Mouse (Mus musculus): ENCODE measurements at regions not wholly inside any gene's neighbourhood (a gene's known extent, or its start where the extent isn't known, plus 50 kb on each side); places are given as distances from the start of the nearest gene placed in this dataset.

GRCm38 (mm10) chr11:12858274-12858884 is 393.6 kb upstream of the Cobl start:
- ATAC-seq (replicated peaks; ENCODE audit: low FRiP score, low read depth) = no peak
- Histone ChIP-seq H3K9me3 (replicated peaks; ENCODE audit: low read length) (no peaks in the 10 kb centered on the region), H3K4me2 (ENCODE audit: low read length) (no peak overlapping the region), H3K27me3 (ENCODE audit: insufficient read depth, low read length) (no peaks in the 10 kb centered on the region), H3K9ac (ENCODE audit: low read depth, low read length) (no peak overlapping the region), H3K4me1 (replicated peaks; ENCODE audit: insufficient read depth, low read length) (no peaks in the 10 kb centered on the region), H3K4me3 (replicated peaks; ENCODE audit: low read depth, low read length) (no peak overlapping the region), H3K36me3 (ENCODE audit: insufficient read depth, low read length) (no peaks in the 10 kb centered on the region), H3K27ac (no peak overlapping the region)
- TF ChIP-seq CTCF (IDR thresholded peaks at IDR 0.05; ENCODE audit: low read depth) = no peak
- 80% methylated on average over 2 of the region's 2 CpGs for WGBS
- no peak for DNase-seq (ENCODE audit: low spot score)

DNA sequence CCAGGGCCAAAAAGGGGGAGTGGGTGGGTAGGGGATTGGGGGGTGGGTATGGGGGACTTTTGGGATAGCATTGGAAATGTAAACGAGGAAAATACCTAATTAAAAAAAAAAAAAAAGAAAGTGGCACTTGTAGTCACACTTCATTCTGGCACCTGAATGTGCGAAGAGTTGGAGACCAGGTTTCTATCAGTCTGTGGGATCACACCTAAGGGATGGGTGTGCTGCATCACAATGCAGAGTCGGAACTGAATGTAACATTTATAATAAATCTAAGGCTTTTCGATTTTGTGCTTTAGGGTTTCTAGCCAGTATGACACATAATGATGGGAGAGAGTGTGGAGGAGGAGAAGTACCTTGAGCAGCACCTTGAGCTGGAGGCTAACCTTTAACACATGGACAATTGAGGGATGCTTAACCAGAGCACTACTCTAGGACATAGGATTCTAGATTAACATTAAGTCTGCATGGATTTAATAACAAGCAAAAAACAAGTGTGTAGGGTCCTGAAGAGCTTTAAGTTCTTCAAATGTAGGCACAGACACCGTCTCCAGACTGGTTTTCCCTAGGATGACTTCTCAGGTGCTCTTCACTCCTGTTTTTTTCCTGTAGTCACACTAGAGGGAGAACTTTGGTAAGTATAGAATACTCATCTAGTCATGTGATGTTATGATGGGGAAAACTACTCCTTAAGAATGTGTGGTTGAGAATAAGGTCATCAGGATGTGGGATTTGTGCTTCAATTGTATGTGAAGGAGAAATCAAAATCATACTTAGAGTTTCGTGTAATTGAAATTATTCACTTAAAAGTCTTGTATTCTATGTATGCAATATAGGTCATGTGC is 392.8 kb upstream of the Cobl start:
- no peaks in the 10 kb centered on the region for H3K27me3 ChIP-seq (ENCODE audit: insufficient read depth, low read length)
- peak; percentile 7; the same call in 1 of the 2 replicates for TF ChIP-seq CTCF (IDR thresholded peaks at IDR 0.05; ENCODE audit: low read depth)
- DNase-seq (ENCODE audit: low spot score) (no peak), ATAC-seq (replicated peaks; ENCODE audit: low FRiP score, low read depth) (no peak)
- no peak overlapping the region for H3K9ac ChIP-seq (ENCODE audit: low read depth, low read length)
- H3K9me3 ChIP-seq (replicated peaks; ENCODE audit: low read length) = no peaks in the 10 kb centered on the region
- no peaks in the 10 kb centered on the region for H3K4me1 ChIP-seq (replicated peaks; ENCODE audit: insufficient read depth, low read length)
- H3K4me3 ChIP-seq (replicated peaks; ENCODE audit: low read depth, low read length) = no peak overlapping the region
- H3K36me3 ChIP-seq (ENCODE audit: insufficient read depth, low read length) = no peaks in the 10 kb centered on the region
- no peak overlapping the region for H3K27ac ChIP-seq
- 84% methylated on average over 6 of the region's 6 CpGs for WGBS
- no peak overlapping the region for H3K4me2 ChIP-seq (ENCODE audit: low read length)

DNA sequence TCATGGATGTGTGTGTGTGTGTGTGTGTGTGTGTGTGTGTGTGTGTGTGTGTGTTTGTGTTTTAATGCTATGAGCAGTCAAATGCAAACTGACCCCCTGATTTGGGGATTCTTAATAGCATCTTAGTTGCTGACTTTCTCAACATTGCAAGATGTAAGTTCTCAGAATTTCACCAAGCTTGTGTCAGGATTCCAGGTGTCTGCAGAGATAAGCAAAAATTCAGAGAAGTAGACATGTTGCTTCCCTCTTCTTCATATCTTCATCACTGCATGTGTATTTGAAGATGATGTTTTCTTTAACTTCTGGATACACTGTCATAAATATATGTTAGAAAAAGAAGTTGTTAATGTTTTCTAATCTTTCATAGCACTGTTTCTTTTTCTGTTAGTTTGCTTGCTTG is 383.0 kb upstream of the Cobl start:
- no peak for TF ChIP-seq CTCF (IDR thresholded peaks at IDR 0.05; ENCODE audit: low read depth)
- H3K4me1 ChIP-seq (replicated peaks; ENCODE audit: insufficient read depth, low read length) = no peaks in the 10 kb centered on the region
- no peak for DNase-seq (ENCODE audit: low spot score)

GRCm38 (mm10) chr11:12843631-12844423 is 379.1 kb upstream of the Cobl start:
- Histone ChIP-seq H3K4me1 (replicated peaks; ENCODE audit: insufficient read depth, low read length) (no peaks in the 10 kb centered on the region), H3K4me2 (ENCODE audit: low read length) (no peak overlapping the region), H3K9me3 (replicated peaks; ENCODE audit: low read length) (no peaks in the 10 kb centered on the region), H3K4me3 (replicated peaks; ENCODE audit: low read depth, low read length) (no peak overlapping the region), H3K27ac (no peak overlapping the region), H3K9ac (ENCODE audit: low read depth, low read length) (no peak overlapping the region), H3K27me3 (ENCODE audit: insufficient read depth, low read length) (no peaks in the 10 kb centered on the region), H3K36me3 (ENCODE audit: insufficient read depth, low read length) (no peaks in the 10 kb centered on the region)
- no peak for TF ChIP-seq CTCF (IDR thresholded peaks at IDR 0.05; ENCODE audit: low read depth)
- no peak for DNase-seq (ENCODE audit: low spot score)
- no peak for ATAC-seq (replicated peaks; ENCODE audit: low FRiP score, low read depth)

More for the DNA sequence above, 383.0 kb upstream of the Cobl start:
- Histone ChIP-seq H3K36me3 (ENCODE audit: insufficient read depth, low read length) (no peaks in the 10 kb centered on the region), H3K27ac (no peak overlapping the region), H3K27me3 (ENCODE audit: insufficient read depth, low read length) (no peaks in the 10 kb centered on the region), H3K4me2 (ENCODE audit: low read length) (no peak overlapping the region), H3K9ac (ENCODE audit: low read depth, low read length) (no peak overlapping the region), H3K9me3 (replicated peaks; ENCODE audit: low read length) (no peaks in the 10 kb centered on the region), H3K4me3 (replicated peaks; ENCODE audit: low read depth, low read length) (no peak overlapping the region)
- no peak for ATAC-seq (replicated peaks; ENCODE audit: low FRiP score, low read depth)

- Histone ChIP-seq H3K36me3 (ENCODE audit: insufficient read depth, low read length) (no peaks in the 10 kb centered on the region), H3K27me3 (ENCODE audit: insufficient read depth, low read length) (no peaks in the 10 kb centered on the region), H3K4me2 (ENCODE audit: low read length) (no peak overlapping the region), H3K4me1 (replicated peaks; ENCODE audit: insufficient read depth, low read length) (no peaks in the 10 kb centered on the region), H3K4me3 (replicated peaks; ENCODE audit: low read depth, low read length) (no peak overlapping the region), H3K27ac (no peak overlapping the region), H3K9me3 (replicated peaks; ENCODE audit: low read length) (no peaks in the 10 kb centered on the region), H3K9ac (ENCODE audit: low read depth, low read length) (no peak overlapping the region)
- 67% methylated on average over 2 of the region's 2 CpGs for WGBS
- no peak for DNase-seq (ENCODE audit: low spot score)
- no peak for TF ChIP-seq CTCF (IDR thresholded peaks at IDR 0.05; ENCODE audit: low read depth)
- no peak for ATAC-seq (replicated peaks; ENCODE audit: low FRiP score, low read depth)
Measured at GRCm38 (mm10) chr11:12841393-12841792, 376.6 kb upstream of the Cobl start.

GRCm38 (mm10) chr11:12837920-12838319 is 373.2 kb upstream of the Cobl start:
- Histone ChIP-seq H3K4me2 (ENCODE audit: low read length) (no peak overlapping the region), H3K27me3 (ENCODE audit: insufficient read depth, low read length) (no peaks in the 10 kb centered on the region), H3K27ac (no peak overlapping the region), H3K36me3 (ENCODE audit: insufficient read depth, low read length) (no peaks in the 10 kb centered on the region), H3K9me3 (replicated peaks; ENCODE audit: low read length) (no peaks in the 10 kb centered on the region), H3K9ac (ENCODE audit: low read depth, low read length) (no peak overlapping the region), H3K4me1 (replicated peaks; ENCODE audit: insufficient read depth, low read length) (no peaks in the 10 kb centered on the region), H3K4me3 (replicated peaks; ENCODE audit: low read depth, low read length) (no peak overlapping the region)
- WGBS = 80% methylated on average over 2 of the region's 2 CpGs
- no peak for TF ChIP-seq CTCF (IDR thresholded peaks at IDR 0.05; ENCODE audit: low read depth)
- ATAC-seq (replicated peaks; ENCODE audit: low FRiP score, low read depth) (no peak), DNase-seq (ENCODE audit: low spot score) (no peak)

All from kidney, postnatal 0 days (tissue).